Mouse (Mus musculus): ENCODE measurements around the gene 9530068E07Rik.
"Not testable (repeated sequence)": the region's sequence is repeated elsewhere in the genome, so short reads cannot be mapped to it uniquely, and the experiment has no call there.

9530068E07Rik gene

GRCm38 (mm10) chr11:52365143-52365542 is 31.1 kb upstream of the 9530068E07Rik start:
- Histone ChIP-seq H3K36me3 (ENCODE audit: control insufficient read depth, insufficient read depth, low read length, poor library complexity, severe bottlenecking) (no peaks in the 10 kb centered on the region), H3K27me3 (ENCODE audit: control insufficient read depth, insufficient read depth, low read length, poor library complexity, severe bottlenecking) (no peaks in the 10 kb centered on the region)
- DNase-seq (ENCODE audit: low read depth, low spot score) = no peak

GRCm38 (mm10) chr11:52366358-52366757 is 29.9 kb upstream of the 9530068E07Rik start:
- H3K36me3 ChIP-seq (ENCODE audit: control insufficient read depth, insufficient read depth, low read length, poor library complexity, severe bottlenecking) = no peaks in the 10 kb centered on the region
- H3K27me3 ChIP-seq (ENCODE audit: control insufficient read depth, insufficient read depth, low read length, poor library complexity, severe bottlenecking) = no peaks in the 10 kb centered on the region
- no peak for DNase-seq (ENCODE audit: low read depth, low spot score)

- Histone ChIP-seq H3K27me3 (ENCODE audit: control insufficient read depth, insufficient read depth, low read length, poor library complexity, severe bottlenecking) (no peaks in the 10 kb centered on the region), H3K36me3 (ENCODE audit: control insufficient read depth, insufficient read depth, low read length, poor library complexity, severe bottlenecking) (no peaks in the 10 kb centered on the region)
- DNase-seq (ENCODE audit: low read depth, low spot score) = peak; percentile 25
Measured at GRCm38 (mm10) chr11:52368176-52368985, 27.8 kb upstream of the 9530068E07Rik start.

GRCm38 (mm10) chr11:52369252-52370134 is 26.7 kb upstream of the 9530068E07Rik start:
- no peaks in the 10 kb centered on the region for H3K27me3 ChIP-seq (ENCODE audit: control insufficient read depth, insufficient read depth, low read length, poor library complexity, severe bottlenecking)
- DNase-seq (ENCODE audit: low read depth, low spot score) = no peak
- H3K36me3 ChIP-seq (ENCODE audit: control insufficient read depth, insufficient read depth, low read length, poor library complexity, severe bottlenecking) = no peaks in the 10 kb centered on the region

GRCm38 (mm10) chr11:52370135-52370452 is 26.1 kb upstream of the 9530068E07Rik start:
- no peak for DNase-seq (ENCODE audit: low read depth, low spot score)
- Histone ChIP-seq H3K27me3 (ENCODE audit: control insufficient read depth, insufficient read depth, low read length, poor library complexity, severe bottlenecking) (no peaks in the 10 kb centered on the region), H3K36me3 (ENCODE audit: control insufficient read depth, insufficient read depth, low read length, poor library complexity, severe bottlenecking) (no peaks in the 10 kb centered on the region; the same call in 1 of the 2 replicates)

- no peaks in the 10 kb centered on the region; the same call in 1 of the 2 replicates for H3K36me3 ChIP-seq (ENCODE audit: control insufficient read depth, insufficient read depth, low read length, poor library complexity, severe bottlenecking)
- no peak for DNase-seq (ENCODE audit: low read depth, low spot score)
- H3K27me3 ChIP-seq (ENCODE audit: control insufficient read depth, insufficient read depth, low read length, poor library complexity, severe bottlenecking) = no peaks in the 10 kb centered on the region
Measured at GRCm38 (mm10) chr11:52370538-52370937, 25.7 kb upstream of the 9530068E07Rik start.

GRCm38 (mm10) chr11:52373841-52374240 is 22.4 kb upstream of the 9530068E07Rik start:
- DNase-seq (ENCODE audit: low read depth, low spot score) = no peak
- Histone ChIP-seq H3K36me3 (ENCODE audit: control insufficient read depth, insufficient read depth, low read length, poor library complexity, severe bottlenecking) (peaks cover 3% of the 10 kb centered on the region; the same call in 1 of the 2 replicates), H3K27me3 (ENCODE audit: control insufficient read depth, insufficient read depth, low read length, poor library complexity, severe bottlenecking) (no peaks in the 10 kb centered on the region)

- DNase-seq (ENCODE audit: low read depth, low spot score) = peak; percentile 72
- H3K36me3 ChIP-seq (ENCODE audit: control insufficient read depth, insufficient read depth, low read length, poor library complexity, severe bottlenecking) = peaks cover 4% of the 10 kb centered on the region; the same call in 1 of the 2 replicates
- H3K27me3 ChIP-seq (ENCODE audit: control insufficient read depth, insufficient read depth, low read length, poor library complexity, severe bottlenecking) = no peaks in the 10 kb centered on the region
Measured at GRCm38 (mm10) chr11:52374340-52374739, 21.9 kb upstream of the 9530068E07Rik start.

GRCm38 (mm10) chr11:52377579-52377978 is 18.6 kb upstream of the 9530068E07Rik start:
- peaks cover 4% of the 10 kb centered on the region; the same call in 1 of the 2 replicates for H3K36me3 ChIP-seq (ENCODE audit: control insufficient read depth, insufficient read depth, low read length, poor library complexity, severe bottlenecking)
- DNase-seq (ENCODE audit: low read depth, low spot score) = no peak
- no peaks in the 10 kb centered on the region for H3K27me3 ChIP-seq (ENCODE audit: control insufficient read depth, insufficient read depth, low read length, poor library complexity, severe bottlenecking)

- no peak for DNase-seq (ENCODE audit: low read depth, low spot score)
- Histone ChIP-seq H3K27me3 (ENCODE audit: control insufficient read depth, insufficient read depth, low read length, poor library complexity, severe bottlenecking) (no peaks in the 10 kb centered on the region), H3K36me3 (ENCODE audit: control insufficient read depth, insufficient read depth, low read length, poor library complexity, severe bottlenecking) (peaks cover 4% of the 10 kb centered on the region; the same call in 1 of the 2 replicates)
Measured at GRCm38 (mm10) chr11:52379241-52379640, 17.0 kb upstream of the 9530068E07Rik start.

GRCm38 (mm10) chr11:52383741-52384140 is 12.5 kb upstream of the 9530068E07Rik start:
- Histone ChIP-seq H3K36me3 (ENCODE audit: control insufficient read depth, insufficient read depth, low read length, poor library complexity, severe bottlenecking) (peaks cover 4% of the 10 kb centered on the region; the same call in 1 of the 2 replicates), H3K27me3 (ENCODE audit: control insufficient read depth, insufficient read depth, low read length, poor library complexity, severe bottlenecking) (no peaks in the 10 kb centered on the region)
- DNase-seq (ENCODE audit: low read depth, low spot score) = no peak

- peak; percentile 55 for DNase-seq (ENCODE audit: low read depth, low spot score)
- H3K36me3 ChIP-seq (ENCODE audit: control insufficient read depth, insufficient read depth, low read length, poor library complexity, severe bottlenecking) = peaks cover 2% of the 10 kb centered on the region; the same call in 1 of the 2 replicates
Measured at GRCm38 (mm10) chr11:52384667-52385066, 11.6 kb upstream of the 9530068E07Rik start.

GRCm38 (mm10) chr11:52386892-52387291 is 9.3 kb upstream of the 9530068E07Rik start:
- no peak for DNase-seq (ENCODE audit: low read depth, low spot score)
- H3K27me3 ChIP-seq (ENCODE audit: control insufficient read depth, insufficient read depth, low read length, poor library complexity, severe bottlenecking) = no peaks in the 10 kb centered on the region
- peaks cover 2% of the 10 kb centered on the region; the same call in 1 of the 2 replicates for H3K36me3 ChIP-seq (ENCODE audit: control insufficient read depth, insufficient read depth, low read length, poor library complexity, severe bottlenecking)

More at GRCm38 (mm10) chr11:52384667-52385066, 11.6 kb upstream of the 9530068E07Rik start:
- H3K27me3 ChIP-seq (ENCODE audit: control insufficient read depth, insufficient read depth, low read length, poor library complexity, severe bottlenecking) = no peaks in the 10 kb centered on the region

GRCm38 (mm10) chr11:52388150-52388549 is 8.1 kb upstream of the 9530068E07Rik start:
- no peak for DNase-seq (ENCODE audit: low read depth, low spot score)
- H3K36me3 ChIP-seq (ENCODE audit: control insufficient read depth, insufficient read depth, low read length, poor library complexity, severe bottlenecking) = peaks cover 2% of the 10 kb centered on the region; the same call in 1 of the 2 replicates
- H3K27me3 ChIP-seq (ENCODE audit: control insufficient read depth, insufficient read depth, low read length, poor library complexity, severe bottlenecking) = no peaks in the 10 kb centered on the region

GRCm38 (mm10) chr11:52388979-52389378 is 7.2 kb upstream of the 9530068E07Rik start:
- not testable (repeated sequence) for H3K36me3 ChIP-seq (ENCODE audit: control insufficient read depth, insufficient read depth, low read length, poor library complexity, severe bottlenecking); DNase-seq (ENCODE audit: low read depth, low spot score); H3K27me3 ChIP-seq (ENCODE audit: control insufficient read depth, insufficient read depth, low read length, poor library complexity, severe bottlenecking)

Data from splenic B cell, adult 2 months (primary cell).